Mouse (Mus musculus) Patski (cell line): ENCODE measurements at regions not wholly inside any gene's neighbourhood (a gene's known extent, or its start where the extent isn't known, plus 50 kb on each side); places are given as distances from the start of the nearest gene placed in this dataset.

ENCODE experiments used
- ATAC-seq: fragments of 100-300 bp; one replicate; pipeline ENCODE4 v1.8.0; 2021
- CTCF ChIA-PET: fragments of 350-600 bp; sonication (Branson Sonifier 250); formaldehyde crosslinking; loops from one replicate; lab custom pipeline; 2022; ENCODE audit warnings: inconsistent platforms; lab: Charles Lee
- POLR2A ChIA-PET: fragments of 350-600 bp; sonication (Branson Sonifier 250); formaldehyde crosslinking; loops from one replicate; lab custom pipeline; 2022; ENCODE audit warnings: antibody characterized with exemption, inconsistent platforms; lab: Charles Lee
- DNase-seq: peaks from one replicate; pipeline ENCODE4 v3.0.0-alpha.2; 2011; ENCODE audit warnings: low read depth, low spot score
- H3K27me3 ChIP-seq: fragments of 371-371 bp; one replicate; pipeline ENCODE4 v1.5.1; 2021
- CTCF ChIP-seq: fragments of 100-300 bp; IDR thresholded peaks from one replicate; pipeline ENCODE4 v1.5.1; 2021
- in situ Hi-C: fragments of 300-500 bp; cut with MboI; formaldehyde crosslinking; loops from 3 replicates; pipeline ENCODE4 v1.11.1; 2018; ENCODE audit warnings: low pct_unique_long_range_greater_than_20kb, mixed read lengths

DNA sequence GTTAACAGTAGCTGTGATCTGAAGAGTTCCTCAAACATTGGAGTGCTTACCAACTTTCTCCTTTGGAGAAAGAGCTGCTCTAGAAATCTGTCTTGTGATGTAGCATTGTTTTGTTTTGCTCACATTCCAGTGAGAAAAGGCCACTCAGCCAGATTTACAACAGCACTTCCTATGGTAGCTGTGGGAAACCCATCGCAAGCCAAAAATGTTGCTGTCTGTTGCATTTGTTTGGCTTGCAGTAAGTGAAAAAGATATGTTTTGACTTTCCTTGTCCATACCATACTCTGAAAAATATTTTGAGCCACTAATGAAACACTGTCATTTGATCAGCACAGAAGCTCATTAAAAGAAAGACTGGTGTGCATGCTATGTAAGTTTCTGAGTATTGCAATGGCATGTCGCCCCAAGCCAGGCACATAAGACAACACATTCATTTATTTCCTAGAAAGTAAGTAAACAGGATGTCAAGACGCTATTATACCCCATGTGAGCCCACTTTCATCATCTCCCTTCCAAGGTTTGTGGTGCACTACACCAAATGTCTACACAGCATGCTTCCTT is 66.2 kb downstream of the Car2 start:
- in situ Hi-C loops: no loop called here
- no peak for TF ChIP-seq CTCF
- DNase-seq (no peak), ATAC-seq (no peak)
- CTCF ChIA-PET: interaction anchor here (0.7 to 1.7 kb wide), 4 partner anchors 9 to 63 kb away, joined by 3 to 6 read pairs (median 4); no protein-coding TSS in a partner anchor
- POLR2A ChIA-PET: interaction anchor here (1.0 to 1.3 kb wide), 2 partner anchors 26 to 66 kb away, joined by 3 to 4 read pairs; partner anchors contain the start of gene Car2
- H3K27me3 ChIP-seq: no peaks in the 10 kb centered on the region

DNA sequence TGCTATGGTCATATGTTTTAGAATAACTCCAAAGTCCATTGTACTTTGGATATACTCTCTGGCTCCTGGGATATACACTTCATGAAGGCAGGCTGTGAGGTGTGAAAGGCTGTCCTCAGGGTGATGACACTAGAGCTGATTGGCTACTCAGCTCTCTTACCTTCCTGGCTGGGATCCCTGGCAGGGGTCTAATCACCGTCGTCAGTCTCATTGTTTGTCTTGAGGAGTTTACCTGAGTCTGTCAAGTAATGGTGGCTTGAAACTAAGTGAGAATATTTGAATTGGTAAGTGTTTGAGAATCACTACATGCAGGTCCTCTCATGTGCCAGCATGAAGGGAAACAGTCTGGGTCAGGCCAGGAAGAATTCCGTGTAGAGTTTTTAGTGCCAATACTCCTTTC is 66.9 kb downstream of the Car2 start:
- POLR2A ChIA-PET: interaction anchor here (1.3 kb wide), 1 partner anchor 67 kb away, joined by 4 read pairs; the partner anchor contains the start of gene Car2
- TF ChIP-seq CTCF: no peak
- in situ Hi-C loops: no loop called here
- no peak for DNase-seq
- no peak for ATAC-seq
- H3K27me3 ChIP-seq: no peaks in the 10 kb centered on the region
- CTCF ChIA-PET: interaction anchor here (1.4 kb wide), 1 partner anchor 8 kb away, joined by 4 read pairs; no protein-coding TSS in a partner anchor

DNA sequence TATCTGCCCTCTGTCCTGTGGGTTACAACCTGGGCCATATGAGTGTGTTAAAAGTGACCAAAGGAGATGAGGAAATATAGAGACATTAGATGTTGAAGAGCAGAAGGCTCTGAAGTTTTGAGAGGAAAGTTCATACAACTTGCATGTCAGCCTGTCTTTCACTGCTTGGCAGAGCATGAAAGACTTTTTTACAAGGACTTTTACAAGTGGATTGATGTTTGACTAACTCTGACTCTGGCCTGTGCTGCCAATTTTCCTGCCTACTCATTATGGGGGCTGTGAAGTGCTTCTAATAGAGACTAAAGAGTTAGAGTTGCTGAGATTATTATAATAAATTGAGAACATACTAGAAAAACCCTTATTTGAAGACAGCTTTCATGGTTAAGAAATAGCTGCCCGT is 71.4 kb downstream of the Car2 start:
- no peak for TF ChIP-seq CTCF
- ATAC-seq (no peak), DNase-seq (no peak)
- in situ Hi-C loops: no loop called here
- ChIA-PET POLR2A (no interaction called here), CTCF (interaction anchor here (1.0 to 2.4 kb wide), 2 partner anchors 13 to 75 kb away, joined by 3 to 16 read pairs; no protein-coding TSS in a partner anchor)
- H3K27me3 ChIP-seq: no peaks in the 10 kb centered on the region

DNA sequence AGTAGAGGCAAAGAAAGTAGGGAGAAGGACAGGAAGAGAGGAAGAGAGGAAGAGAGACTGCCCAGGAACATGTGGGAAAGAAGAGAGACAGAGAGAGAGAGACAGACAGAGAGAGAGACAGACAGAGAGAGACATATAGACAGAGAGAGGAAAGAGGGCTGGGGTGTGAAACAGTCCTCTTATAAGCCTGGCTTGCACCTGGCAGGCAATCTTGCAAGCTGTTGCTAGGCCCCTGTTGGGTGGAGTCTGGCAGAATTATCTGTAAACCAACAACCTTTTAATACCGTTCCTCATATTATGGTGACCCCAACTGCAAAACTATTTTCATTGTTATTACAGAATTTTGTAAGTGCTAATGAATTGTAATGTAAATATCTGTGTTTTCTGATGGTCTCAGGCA is 72.2 kb downstream of the Car2 start:
- ATAC-seq: no peak
- no peaks in the 10 kb centered on the region for H3K27me3 ChIP-seq
- no peak for DNase-seq
- ChIA-PET POLR2A (interaction anchor here (1.1 kb wide), 1 partner anchor 24 kb away, joined by 3 read pairs; no protein-coding TSS in a partner anchor), CTCF (interaction anchor here (0.8 to 2.4 kb wide), 4 partner anchors 13 to 76 kb away, joined by 3 to 16 read pairs (median 3); no protein-coding TSS in a partner anchor)
- no peak for TF ChIP-seq CTCF
- in situ Hi-C loops: no loop called here

DNA sequence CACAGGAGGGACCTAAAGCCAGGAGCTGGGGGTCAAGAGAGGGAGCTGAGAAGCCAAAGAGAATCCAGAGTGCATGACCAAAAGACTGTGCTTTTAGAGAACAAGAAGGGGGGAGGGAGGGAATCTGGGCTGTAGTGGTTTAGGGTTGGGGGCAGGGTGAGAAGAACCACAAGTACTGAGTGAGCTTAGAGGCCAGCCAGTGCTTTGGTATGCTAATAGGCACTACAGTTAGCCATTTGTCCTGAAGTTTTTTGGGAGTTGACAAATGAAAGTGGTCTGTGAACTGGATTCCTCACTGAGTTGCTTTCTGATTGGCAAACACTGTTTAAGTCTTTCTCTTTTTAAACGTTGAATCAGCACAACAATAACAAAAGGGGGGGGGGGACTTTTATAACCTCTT is 73.5 kb downstream of the Car2 start:
- ATAC-seq: peak; percentile 55

DNA sequence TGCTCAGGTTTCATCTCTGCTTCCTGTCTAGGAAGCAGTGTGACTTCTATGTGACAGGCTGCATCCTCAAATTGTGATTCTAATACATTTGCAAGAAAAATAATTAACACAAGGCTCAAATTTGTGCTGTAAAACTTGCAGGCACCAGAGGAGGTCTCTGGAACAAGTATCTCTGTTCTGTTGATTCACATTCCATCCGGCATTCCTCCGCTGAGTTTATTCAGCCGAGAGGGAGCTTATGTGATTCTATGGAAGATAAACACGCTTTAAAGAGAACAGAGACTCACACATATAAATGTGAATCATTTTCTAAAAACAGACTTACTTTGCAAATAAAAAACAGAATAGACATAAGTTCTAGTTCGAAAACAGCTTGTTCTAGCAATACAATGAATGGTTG is 78.7 kb downstream of the Car2 start:
- H3K27me3 ChIP-seq: no peaks in the 10 kb centered on the region
- no peak for DNase-seq
- POLR2A ChIA-PET: interaction anchor here (1.6 kb wide), 1 partner anchor 14 kb away, joined by 5 read pairs; no protein-coding TSS in a partner anchor
- TF ChIP-seq CTCF: no peak
- in situ Hi-C loops: no loop called here
- peak; percentile 81 for ATAC-seq
- CTCF ChIA-PET: interaction anchor here (1.1 to 1.8 kb wide), 5 partner anchors 13 to 66 kb away, joined by 3 to 6 read pairs (median 4); no protein-coding TSS in a partner anchor

More for the DNA sequence above, 73.5 kb downstream of the Car2 start:
- in situ Hi-C loops: no loop called here
- CTCF ChIA-PET: interaction anchor here (1.0 to 2.4 kb wide), 9 partner anchors 9 to 66 kb away, joined by 3 to 16 read pairs (median 4); no protein-coding TSS in a partner anchor
- POLR2A ChIA-PET: interaction anchor here (1.1 kb wide), 1 partner anchor 25 kb away, joined by 3 read pairs; no protein-coding TSS in a partner anchor
- no peak for DNase-seq
- TF ChIP-seq CTCF: no peak
- no peaks in the 10 kb centered on the region for H3K27me3 ChIP-seq

DNA sequence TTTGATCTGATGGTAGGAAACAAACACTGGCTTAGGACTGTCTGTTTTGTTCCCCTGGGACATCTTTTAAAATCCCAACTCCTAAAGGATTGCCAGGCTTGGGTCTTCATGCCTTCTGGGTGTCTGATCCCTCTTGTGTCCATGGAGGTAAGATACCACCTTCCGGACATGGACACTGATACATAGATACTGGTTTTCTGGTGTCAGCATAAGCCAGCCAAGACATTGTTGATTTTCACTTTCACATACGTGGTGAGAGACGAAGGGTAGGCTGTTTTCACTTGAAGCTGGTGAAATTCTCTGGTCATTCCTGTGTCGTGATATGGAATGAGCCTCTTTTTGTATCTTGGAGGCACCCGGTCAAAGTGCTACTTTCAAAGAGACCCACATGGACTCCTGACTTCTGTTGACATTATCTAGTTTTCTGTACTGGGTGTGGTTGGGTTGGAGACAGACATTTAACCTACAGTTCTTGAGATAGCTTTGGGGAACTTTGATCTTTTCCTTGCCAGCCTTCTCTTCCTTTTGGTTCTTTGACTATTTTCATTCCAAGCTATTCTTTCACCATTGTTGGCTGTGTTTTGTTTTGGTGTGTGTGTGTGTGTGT is 79.5 kb downstream of the Car2 start:
- ChIA-PET CTCF (interaction anchor here (0.9 to 1.8 kb wide), 4 partner anchors 9 to 38 kb away, joined by 3 to 6 read pairs (median 4); no protein-coding TSS in a partner anchor), POLR2A (interaction anchor here (0.6 to 1.6 kb wide), 3 partner anchors 13 to 232 kb away, joined by 3 to 5 read pairs (median 5); no protein-coding TSS in a partner anchor)
- DNase-seq: no peak
- no peaks in the 10 kb centered on the region for H3K27me3 ChIP-seq
- in situ Hi-C loops: no loop called here
- ATAC-seq: no peak
- TF ChIP-seq CTCF: no peak

DNA sequence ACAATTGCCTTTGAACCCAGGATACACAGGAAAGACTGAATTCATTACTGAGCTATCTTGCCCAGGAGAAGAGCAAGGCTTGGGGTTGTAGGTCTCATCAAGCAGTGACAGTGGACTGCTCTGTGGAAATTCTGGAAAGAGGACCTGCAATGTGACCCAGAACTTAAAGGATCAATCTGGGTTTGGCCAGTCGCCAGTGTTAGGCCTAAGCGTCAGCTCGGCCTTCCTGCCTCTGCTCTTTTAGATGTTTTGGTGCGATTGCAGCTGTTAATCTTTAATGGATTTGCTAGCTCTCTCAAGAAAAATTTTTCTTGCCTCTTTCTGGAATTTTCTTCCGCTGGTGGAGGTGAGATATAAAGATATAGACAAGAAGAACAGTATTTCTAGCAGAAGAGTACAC is 81.2 kb downstream of the Car2 start:
- H3K27me3 ChIP-seq: no peaks in the 10 kb centered on the region
- POLR2A ChIA-PET: no interaction called here
- DNase-seq (no peak), ATAC-seq (no peak)
- CTCF ChIA-PET: no interaction called here
- TF ChIP-seq CTCF: no peak
- in situ Hi-C loops: no loop called here

DNA sequence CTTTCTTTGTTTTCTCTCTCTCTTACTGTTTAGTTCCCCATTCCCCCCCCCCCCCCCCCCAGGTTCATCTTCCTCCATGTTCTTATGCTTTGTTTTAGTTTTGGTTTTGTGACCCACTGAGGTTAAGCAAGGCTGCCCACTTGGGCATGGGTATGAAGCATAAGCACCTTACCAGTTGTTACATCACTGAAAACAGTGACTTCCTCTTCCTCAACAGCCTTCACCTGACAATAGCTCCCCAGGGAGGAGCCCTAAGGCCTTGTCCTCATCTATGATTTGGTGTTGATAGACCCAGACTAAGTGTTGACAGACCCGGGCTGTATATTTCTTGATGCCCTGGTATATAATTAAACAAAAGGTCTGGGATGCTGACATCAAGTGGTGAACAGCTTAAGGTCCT is 82.3 kb downstream of the Car2 start:
- DNase-seq (no peak), ATAC-seq (no peak)
- ChIA-PET POLR2A (no interaction called here), CTCF (interaction anchor here (1.1 kb wide), 1 partner anchor 9 kb away, joined by 4 read pairs; no protein-coding TSS in a partner anchor)
- in situ Hi-C loops: no loop called here
- TF ChIP-seq CTCF: no peak
- no peaks in the 10 kb centered on the region for H3K27me3 ChIP-seq

DNA sequence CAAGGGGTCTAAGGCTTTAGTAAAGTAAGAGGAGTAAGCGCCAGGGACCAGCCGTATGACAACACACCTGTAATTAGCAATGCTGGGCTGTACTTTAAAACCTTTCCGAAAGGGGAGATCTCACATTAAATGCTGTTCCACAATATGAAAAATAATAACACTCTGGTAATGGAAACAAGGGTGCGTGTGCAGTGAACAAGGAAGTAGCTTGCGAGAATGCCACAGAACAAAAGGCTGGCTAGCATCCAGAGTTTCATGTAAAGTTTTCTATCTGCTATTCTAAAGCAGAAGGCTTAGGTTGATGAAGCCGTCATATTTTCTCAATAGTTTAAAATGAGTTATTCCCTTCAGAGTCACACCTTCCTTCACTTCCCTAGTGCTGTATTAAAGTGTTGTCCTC is 83.6 kb downstream of the Car2 start:
- CTCF ChIA-PET: interaction anchor here (1.0 to 1.8 kb wide), 2 partner anchors 9 to 10 kb away, joined by 3 to 4 read pairs; no protein-coding TSS in a partner anchor
- ATAC-seq (no peak), DNase-seq (no peak)
- POLR2A ChIA-PET: no interaction called here
- in situ Hi-C loops: no loop called here
- no peak for TF ChIP-seq CTCF
- no peaks in the 10 kb centered on the region for H3K27me3 ChIP-seq
